Mouse (Mus musculus): Measurements from ENCODE around the gene Kmt2a. TPM values are rescaled to one million over a fixed set of nuclear protein-coding genes. Genes with fewer than 3 reads are reported as not detected.

Kmt2a gene
- polyA plus RNA-seq, 1 experiment, result 39.1 TPM

DNA sequence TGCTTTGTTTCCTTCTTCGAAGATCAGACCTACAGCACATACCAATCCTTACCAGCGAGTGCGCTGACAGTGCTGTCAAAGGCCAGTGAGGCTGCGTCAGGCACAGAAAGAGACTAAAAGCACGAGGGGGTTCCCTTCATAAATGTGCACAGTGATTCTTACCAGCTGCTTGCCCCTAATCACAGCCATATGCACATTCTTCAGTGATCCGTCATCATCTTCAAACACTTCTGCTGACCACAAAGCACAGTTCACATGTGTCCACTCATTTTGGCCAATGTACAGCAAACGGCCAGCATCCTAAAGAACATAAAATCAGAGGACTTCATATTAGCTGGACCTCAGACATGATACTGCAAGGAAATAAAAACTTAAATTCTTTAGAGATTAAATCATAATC is 54.4 kb downstream of the Kmt2a start:
- Histone ChIP-seq H3K27ac (ENCODE audit: control insufficient read depth, insufficient read depth, low read depth, low read length, poor library complexity) (no peak overlapping the region), H3K4me3 (replicated peaks; ENCODE audit: control insufficient read depth, low read depth, low read length) (no peak overlapping the region), H3K4me1 (ENCODE audit: control insufficient read depth, insufficient read depth, low read length) (no peaks in the 10 kb centered on the region)
- TF ChIP-seq CTCF (IDR thresholded peaks at IDR 0.05; ENCODE audit: control insufficient read depth, insufficient read depth, low read length), result no peak
- TF ChIP-seq POLR2A (IDR thresholded peaks at IDR 0.05; ENCODE audit: borderline replicate concordance, control insufficient read depth, low read depth, low read length), result no peak
- 93% methylated on average over 7 of the region's 7 CpGs for WGBS

GRCm38 (mm10) chr9:44819920-44820827 is 60.9 kb downstream of the Kmt2a start:
- no peak for TF ChIP-seq CTCF (IDR thresholded peaks at IDR 0.05; ENCODE audit: control insufficient read depth, insufficient read depth, low read length)
- no peak for TF ChIP-seq POLR2A (IDR thresholded peaks at IDR 0.05; ENCODE audit: borderline replicate concordance, control insufficient read depth, low read depth, low read length)
- WGBS, result 91% methylated on average over 15 of the region's 15 CpGs
- Histone ChIP-seq H3K27ac (ENCODE audit: control insufficient read depth, insufficient read depth, low read depth, low read length, poor library complexity) (no peak overlapping the region), H3K4me3 (replicated peaks; ENCODE audit: control insufficient read depth, low read depth, low read length) (no peak overlapping the region), H3K4me1 (ENCODE audit: control insufficient read depth, insufficient read depth, low read length) (no peaks in the 10 kb centered on the region)

- 82% methylated on average over 5 of the region's 5 CpGs for WGBS
- TF ChIP-seq CTCF (IDR thresholded peaks at IDR 0.05; ENCODE audit: control insufficient read depth, insufficient read depth, low read length), result no peak
- no peak for TF ChIP-seq POLR2A (IDR thresholded peaks at IDR 0.05; ENCODE audit: borderline replicate concordance, control insufficient read depth, low read depth, low read length)
- H3K27ac ChIP-seq (ENCODE audit: control insufficient read depth, insufficient read depth, low read depth, low read length, poor library complexity), result no peak overlapping the region
- H3K4me3 ChIP-seq (replicated peaks; ENCODE audit: control insufficient read depth, low read depth, low read length), result no peak overlapping the region
- no peaks in the 10 kb centered on the region for H3K4me1 ChIP-seq (ENCODE audit: control insufficient read depth, insufficient read depth, low read length)
Measured at GRCm38 (mm10) chr9:44817522-44817921, 63.6 kb downstream of the Kmt2a start.

DNA sequence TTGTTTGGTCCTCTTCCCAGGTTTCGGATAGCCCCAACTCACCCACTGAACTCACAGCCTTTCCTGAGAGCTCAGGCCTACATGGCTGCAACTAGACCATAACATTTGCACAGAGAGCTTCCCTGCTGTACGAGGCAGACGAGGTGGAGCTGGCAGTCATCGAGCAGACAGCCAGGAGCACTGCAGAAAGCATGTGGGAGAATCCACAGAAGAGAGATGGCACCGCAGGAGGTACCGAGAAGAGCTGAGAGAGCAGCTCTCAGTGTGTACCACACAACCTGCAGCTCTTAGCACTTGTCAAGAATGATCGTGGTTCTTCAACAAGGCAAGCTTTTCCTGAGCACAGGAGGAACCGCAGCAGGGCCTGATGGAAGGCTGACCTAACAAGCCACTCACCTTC is 66.9 kb downstream of the Kmt2a start:
- TF ChIP-seq CTCF (IDR thresholded peaks at IDR 0.05; ENCODE audit: control insufficient read depth, insufficient read depth, low read length) (no peak), POLR2A (IDR thresholded peaks at IDR 0.05; ENCODE audit: borderline replicate concordance, control insufficient read depth, low read depth, low read length) (no peak)
- Histone ChIP-seq H3K4me1 (ENCODE audit: control insufficient read depth, insufficient read depth, low read length) (no peaks in the 10 kb centered on the region), H3K4me3 (replicated peaks; ENCODE audit: control insufficient read depth, low read depth, low read length) (no peak overlapping the region), H3K27ac (ENCODE audit: control insufficient read depth, insufficient read depth, low read depth, low read length, poor library complexity) (no peak overlapping the region)
- 92% methylated on average over 8 of the region's 8 CpGs for WGBS

DNA sequence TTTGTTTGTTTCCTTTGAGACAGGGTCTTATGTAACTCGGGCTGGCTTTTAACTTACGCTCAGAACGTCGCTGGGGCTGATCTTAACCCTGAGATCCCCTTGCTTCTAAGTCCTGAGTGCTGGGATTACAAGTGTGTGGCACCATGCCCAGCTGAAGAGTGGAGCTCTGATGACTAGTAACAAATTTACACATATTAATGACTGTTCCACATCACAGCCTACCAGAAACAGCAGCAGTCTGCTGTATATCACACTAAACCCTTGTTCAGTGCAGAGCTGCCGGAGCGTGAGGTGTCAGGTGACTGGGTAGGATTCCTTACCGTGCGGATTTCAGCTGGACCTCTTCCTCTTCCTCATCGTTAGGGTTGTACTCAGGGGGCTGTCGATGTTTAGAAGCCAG is 70.8 kb downstream of the Kmt2a start:
- no peak overlapping the region for H3K27ac ChIP-seq (ENCODE audit: control insufficient read depth, insufficient read depth, low read depth, low read length, poor library complexity)
- 86% methylated on average over 10 of the region's 10 CpGs for WGBS
- no peaks in the 10 kb centered on the region for H3K4me1 ChIP-seq (ENCODE audit: control insufficient read depth, insufficient read depth, low read length)
- H3K4me3 ChIP-seq (replicated peaks; ENCODE audit: control insufficient read depth, low read depth, low read length), result no peak overlapping the region
- no peak for TF ChIP-seq POLR2A (IDR thresholded peaks at IDR 0.05; ENCODE audit: borderline replicate concordance, control insufficient read depth, low read depth, low read length)
- no peak for TF ChIP-seq CTCF (IDR thresholded peaks at IDR 0.05; ENCODE audit: control insufficient read depth, insufficient read depth, low read length)

GRCm38 (mm10) chr9:44807778-44808177 is 73.3 kb downstream of the Kmt2a start:
- Histone ChIP-seq H3K4me3 (replicated peaks; ENCODE audit: control insufficient read depth, low read depth, low read length) (no peak overlapping the region), H3K4me1 (ENCODE audit: control insufficient read depth, insufficient read depth, low read length) (no peaks in the 10 kb centered on the region), H3K27ac (ENCODE audit: control insufficient read depth, insufficient read depth, low read depth, low read length, poor library complexity) (no peak overlapping the region)
- TF ChIP-seq POLR2A (IDR thresholded peaks at IDR 0.05; ENCODE audit: borderline replicate concordance, control insufficient read depth, low read depth, low read length), result no peak
- TF ChIP-seq CTCF (IDR thresholded peaks at IDR 0.05; ENCODE audit: control insufficient read depth, insufficient read depth, low read length), result no peak
- 88% methylated on average over 10 of the region's 10 CpGs for WGBS

DNA sequence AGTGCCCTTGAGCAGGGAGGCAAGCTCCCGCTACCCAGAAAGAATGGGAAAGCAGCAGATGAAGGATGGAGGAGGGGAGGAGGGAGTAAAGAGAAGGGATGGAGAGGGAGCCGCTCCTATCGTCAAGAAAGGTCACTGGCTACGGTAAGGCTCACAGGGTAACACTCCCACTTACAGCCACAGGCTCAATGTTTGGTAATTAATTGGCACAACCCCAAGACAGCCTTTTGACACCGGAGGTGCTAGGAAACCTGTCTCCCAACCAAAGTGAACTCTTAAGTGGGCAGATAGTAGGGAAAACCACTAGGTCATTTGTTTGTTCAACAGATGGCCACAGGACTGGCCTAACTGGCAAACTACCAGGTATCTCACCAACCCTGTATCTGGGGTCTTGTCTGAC is 74.0 kb downstream of the Kmt2a start:
- Histone ChIP-seq H3K27ac (ENCODE audit: control insufficient read depth, insufficient read depth, low read depth, low read length, poor library complexity) (no peak overlapping the region), H3K4me1 (ENCODE audit: control insufficient read depth, insufficient read depth, low read length) (no peaks in the 10 kb centered on the region), H3K4me3 (replicated peaks; ENCODE audit: control insufficient read depth, low read depth, low read length) (no peak overlapping the region)
- no peak for TF ChIP-seq POLR2A (IDR thresholded peaks at IDR 0.05; ENCODE audit: borderline replicate concordance, control insufficient read depth, low read depth, low read length)
- TF ChIP-seq CTCF (IDR thresholded peaks at IDR 0.05; ENCODE audit: control insufficient read depth, insufficient read depth, low read length), result no peak
- WGBS, result 90% methylated on average over 5 of the region's 5 CpGs

GRCm38 (mm10) chr9:44805536-44805935 is 75.6 kb downstream of the Kmt2a start:
- no peak overlapping the region for H3K4me3 ChIP-seq (replicated peaks; ENCODE audit: control insufficient read depth, low read depth, low read length)
- H3K27ac ChIP-seq (ENCODE audit: control insufficient read depth, insufficient read depth, low read depth, low read length, poor library complexity), result no peak overlapping the region
- no peaks in the 10 kb centered on the region for H3K4me1 ChIP-seq (ENCODE audit: control insufficient read depth, insufficient read depth, low read length)
- no peak for TF ChIP-seq POLR2A (IDR thresholded peaks at IDR 0.05; ENCODE audit: borderline replicate concordance, control insufficient read depth, low read depth, low read length)
- no peak for TF ChIP-seq CTCF (IDR thresholded peaks at IDR 0.05; ENCODE audit: control insufficient read depth, insufficient read depth, low read length)
- 95% methylated on average over 5 of the region's 5 CpGs for WGBS

All from bone marrow, adult 2 months (tissue).